In the genomic region with DNA sequence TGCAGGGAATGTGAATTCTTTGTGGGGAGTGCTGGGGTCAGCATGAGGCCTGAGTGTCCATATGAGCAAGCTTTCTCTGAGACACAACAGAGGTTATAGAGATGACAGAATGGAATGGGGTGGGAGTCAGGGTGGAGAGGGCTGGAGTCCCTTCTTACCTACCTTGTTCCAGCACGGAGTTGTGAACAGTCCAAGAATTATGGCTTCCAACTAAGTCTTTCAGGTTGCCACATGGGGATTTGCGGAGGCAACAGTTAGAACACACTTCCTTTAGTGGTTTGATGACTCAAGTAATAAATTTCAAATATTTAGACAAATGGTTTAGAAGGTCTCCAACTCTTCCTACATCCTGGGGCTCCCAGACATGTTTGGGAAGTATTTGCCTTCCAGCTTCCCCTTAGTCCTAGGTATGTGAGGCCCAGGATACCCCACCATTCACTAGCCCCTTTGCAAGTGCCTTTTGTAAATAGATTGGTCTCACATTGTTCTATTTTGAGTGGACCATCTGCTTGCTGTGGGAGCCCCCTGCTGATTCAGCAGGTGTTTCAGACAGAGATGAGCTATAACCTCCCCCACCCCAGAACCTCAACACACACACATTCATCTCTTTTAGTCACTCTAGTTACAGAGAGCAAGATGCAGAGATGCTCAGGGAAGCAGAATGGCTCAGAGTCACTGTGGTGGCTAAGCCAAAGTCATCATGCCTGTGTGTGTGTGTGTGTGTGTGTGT, we compare ENCODE assay signal across 12 mouse cellular contexts. TPM values are rescaled to one million over a fixed set of nuclear protein-coding genes. Genes with fewer than 3 reads are reported as not detected.
DNase-seq lines count a peak whose midpoint lies in the region; ATAC-seq and TF ChIP-seq lines count a peak whose summit lies in the region.
"Had no signal": no experiment of that assay in that cellular context is flagged by ENCODE, and none has a peak within 500 bp of the region (broad histone marks: within the 10 kb centered on the region; RNA-seq: fewer than 3 reads in every experiment).

No protein-coding gene starts in this region.

- no peak for ATAC-seq in forebrain, embryonic 14.5 days
- ATAC-seq in forebrain, embryonic 15.5 days (replicated peaks), result no peak
- no peak for ATAC-seq in midbrain, postnatal 0 days (ENCODE audit: low FRiP score)
- ATAC-seq in midbrain, embryonic 13.5 days, result no peak

- no peak overlapping the region for H3K9ac ChIP-seq in forebrain, embryonic 14.5 days (ENCODE audit: low read length)
- no peak overlapping the region for H3K9ac ChIP-seq in forebrain, embryonic 15.5 days (replicated peaks)
- no peak overlapping the region for H3K9ac ChIP-seq in midbrain, postnatal 0 days (replicated peaks; ENCODE audit: low read length, poor library complexity, severe bottlenecking)
- H3K9ac ChIP-seq in midbrain, embryonic 13.5 days (replicated peaks), result no peak overlapping the region
- H3K9ac ChIP-seq: embryonic facial prominence, embryonic 15.5 days; midbrain, embryonic 12.5 days had no signal

- H3K4me2 ChIP-seq in forebrain, embryonic 14.5 days (ENCODE audit: low read length), result no peak overlapping the region
- H3K4me2 ChIP-seq in forebrain, embryonic 15.5 days (replicated peaks), result no peak overlapping the region
- H3K4me2 ChIP-seq in midbrain, postnatal 0 days (ENCODE audit: low read depth, low read length, poor library complexity, severe bottlenecking), result no peak overlapping the region
- H3K4me2 ChIP-seq in midbrain, embryonic 13.5 days (replicated peaks), result no peak overlapping the region
- H3K4me2 ChIP-seq: embryonic facial prominence, embryonic 15.5 days; midbrain, embryonic 12.5 days had no signal

- no peak overlapping the region for H3K27ac ChIP-seq in forebrain, embryonic 14.5 days (ENCODE audit: low read depth, low read length)
- H3K27ac ChIP-seq in forebrain, embryonic 15.5 days (replicated peaks), result no peak overlapping the region
- no peak overlapping the region for H3K27ac ChIP-seq in midbrain, postnatal 0 days (ENCODE audit: low read depth, low read length)
- H3K27ac ChIP-seq in midbrain, embryonic 13.5 days, result no peak overlapping the region
- H3K27ac ChIP-seq: embryonic facial prominence, embryonic 15.5 days; midbrain, embryonic 12.5 days had no signal

- peak; percentile 19 for DNase-seq in forebrain, embryonic 14.5 days (ENCODE audit: low spot score)
- peak; percentile 41 for DNase-seq in midbrain, postnatal 0 days (ENCODE audit: low spot score)
- DNase-seq in cerebellum, adult 8-10 months, result peak; percentile 82
- peak; percentile 32 for DNase-seq in mesoderm, embryonic 11.5 days (ENCODE audit: low read depth, low spot score)
- DNase-seq in urinary bladder, adult 2 months (ENCODE audit: low spot score), result no peak
- DNase-seq in frontal cortex, postnatal 14 days (ENCODE audit: low spot score in 2 of 2), result no peak
- DNase-seq: heart, postnatal 10 days; lung, adult 18-20 months had no signal

- no peaks in the 10 kb centered on the region for H3K9me3 ChIP-seq in forebrain, embryonic 14.5 days (replicated peaks; ENCODE audit: control insufficient read depth, low read length)
- H3K9me3 ChIP-seq in forebrain, embryonic 15.5 days, result no peaks in the 10 kb centered on the region
- H3K9me3 ChIP-seq in midbrain, postnatal 0 days (ENCODE audit: low read length), result no peaks in the 10 kb centered on the region
- H3K9me3 ChIP-seq in midbrain, embryonic 13.5 days, result no peaks in the 10 kb centered on the region
- H3K9me3 ChIP-seq: embryonic facial prominence, embryonic 15.5 days; midbrain, embryonic 12.5 days had no signal

- H3K4me1 ChIP-seq in forebrain, embryonic 14.5 days (ENCODE audit: control insufficient read depth, insufficient read depth, low read length), result no peaks in the 10 kb centered on the region
- 0 out of 2 replicates have a peak, but pooled peaks cover 5% of the 10 kb centered on the region for H3K4me1 ChIP-seq in forebrain, embryonic 15.5 days
- 0 out of 2 replicates have a peak, but pooled peaks cover 2% of the 10 kb centered on the region for H3K4me1 ChIP-seq in midbrain, postnatal 0 days (ENCODE audit: insufficient read depth, low read length)
- H3K4me1 ChIP-seq in midbrain, embryonic 13.5 days (replicated peaks), result 0 out of 2 replicates have a peak, but pooled peaks cover 4% of the 10 kb centered on the region
- H3K4me1 ChIP-seq: embryonic facial prominence, embryonic 15.5 days had no signal

- 85% methylated on average over 2 of the region's 2 CpGs for WGBS in forebrain, embryonic 14.5 days
- 87% methylated on average over 2 of the region's 2 CpGs for WGBS in forebrain, embryonic 15.5 days
- WGBS in midbrain, postnatal 0 days, result 90% methylated on average over 2 of the region's 2 CpGs
- WGBS in midbrain, embryonic 13.5 days, result 86% methylated on average over 2 of the region's 2 CpGs

- no peaks in the 10 kb centered on the region for H3K36me3 ChIP-seq in forebrain, embryonic 14.5 days (ENCODE audit: control insufficient read depth, insufficient read depth, low read length)
- H3K36me3 ChIP-seq in forebrain, embryonic 15.5 days, result no peaks in the 10 kb centered on the region
- no peaks in the 10 kb centered on the region for H3K36me3 ChIP-seq in midbrain, postnatal 0 days (ENCODE audit: insufficient read depth, low read length)
- H3K36me3 ChIP-seq in midbrain, embryonic 13.5 days, result no peaks in the 10 kb centered on the region
- H3K36me3 ChIP-seq: embryonic facial prominence, embryonic 15.5 days; midbrain, embryonic 12.5 days had no signal

- no peak overlapping the region for H3K4me3 ChIP-seq in forebrain, embryonic 14.5 days (ENCODE audit: low read depth, low read length)
- H3K4me3 ChIP-seq in forebrain, embryonic 15.5 days, result no peak overlapping the region
- no peak overlapping the region for H3K4me3 ChIP-seq in midbrain, postnatal 0 days (ENCODE audit: low read depth, low read length)
- H3K4me3 ChIP-seq in midbrain, embryonic 13.5 days (replicated peaks), result no peak overlapping the region
- H3K4me3 ChIP-seq: embryonic facial prominence, embryonic 15.5 days; midbrain, embryonic 12.5 days had no signal

- H3K27me3 ChIP-seq in forebrain, embryonic 14.5 days (replicated peaks; ENCODE audit: control insufficient read depth, insufficient read depth, low read length), result no peaks in the 10 kb centered on the region
- no peaks in the 10 kb centered on the region for H3K27me3 ChIP-seq in forebrain, embryonic 15.5 days
- no peaks in the 10 kb centered on the region for H3K27me3 ChIP-seq in midbrain, postnatal 0 days (ENCODE audit: insufficient read depth, low read length)
- H3K27me3 ChIP-seq in midbrain, embryonic 13.5 days, result no peaks in the 10 kb centered on the region
- H3K27me3 ChIP-seq: embryonic facial prominence, embryonic 15.5 days; midbrain, embryonic 12.5 days had no signal

- TF ChIP-seq CTCF in midbrain, postnatal 0 days (IDR thresholded peaks at IDR 0.05), result no peak

RNA-seq across cellular contexts. Expression of gene Spon1, which starts 55.1 kb away (rescaled TPM):
- polyA plus RNA-seq in forebrain, embryonic 14.5 days (2014; fragmentation: Nextera tagmentation; extraction: Ambion mirVana), result 10.4 and 15.2 TPM in 2 replicates
- 10.7 and 16.3 TPM in 2 replicates for polyA plus RNA-seq in forebrain, embryonic 15.5 days (2015; fragmentation: Nextera tagmentation; extraction: Ambion mirVana)
- total RNA-seq in midbrain, postnatal 0 days (2014; rRNA removed), result 32.9 and 35.7 TPM in 2 replicates
- polyA plus RNA-seq in midbrain, postnatal 0 days (2015; fragmentation: Nextera tagmentation; extraction: Ambion mirVana), result 39.5 and 40.2 TPM in 2 replicates
- 33.5 and 62.4 TPM in 2 replicates for polyA plus RNA-seq in midbrain, embryonic 13.5 days (2015; fragmentation: Nextera tagmentation; extraction: Ambion mirVana)
- 24.9 and 36.6 TPM in 2 replicates for polyA plus RNA-seq in urinary bladder, adult 2 months (2012; rRNA removed)

Comparison
In these comparisons a context has a peak if more than half of its experiments do, and no peak if none do; other contexts are left out.
1. DNase-seq: peak in forebrain, embryonic 14.5 days (single experiment), midbrain, postnatal 0 days (single experiment), cerebellum, adult 8-10 months (single experiment) and mesoderm, embryonic 11.5 days (single experiment); none in urinary bladder, adult 2 months (single experiment) and frontal cortex, postnatal 14 days (0 of 2).